Mouse (Mus musculus) embryonic facial prominence, embryonic 13.5 days (tissue): ENCODE measurements at regions not wholly inside any gene's neighbourhood (a gene's known extent, or its start where the extent isn't known, plus 50 kb on each side); places are given as distances from the start of the nearest gene placed in this dataset.

Experiments used
- ATAC-seq: fragments of 200-750 bp; cut with Nextera tagmentation; 2 replicates; pipeline ENCODE4 v1.8.0; 2017; ENCODE audit warnings: low read depth; ENCODE audit not compliant: insufficient number of reproducible peaks, insufficient read depth, low FRiP score, low TSS enrichment
- H3K27ac ChIP-seq: fragments of 300-500 bp; sonication (generic); 2 replicates; pipeline ENCODE4 v1.5.1; 2015; ENCODE audit warnings: moderate library complexity, mild to moderate bottlenecking, inconsistent platforms
- H3K27me3 ChIP-seq: fragments of 300-500 bp; sonication (generic); 2 replicates; pipeline ENCODE4 v1.6.1; 2015; ENCODE audit warnings: mild to moderate bottlenecking, inconsistent platforms
- H3K36me3 ChIP-seq: fragments of 300-500 bp; sonication (generic); 2 replicates; pipeline ENCODE4 v1.6.1; 2015; ENCODE audit warnings: mild to moderate bottlenecking, inconsistent platforms
- H3K4me1 ChIP-seq: fragments of 300-500 bp; sonication (generic); 2 replicates; pipeline ENCODE4 v1.6.1; 2015; ENCODE audit warnings: inconsistent platforms
- H3K4me2 ChIP-seq: fragments of 300-500 bp; sonication (generic); 2 replicates; pipeline ENCODE4 v1.6.1; 2015; ENCODE audit warnings: moderate library complexity, mild to moderate bottlenecking, inconsistent platforms
- H3K4me3 ChIP-seq: fragments of 300-500 bp; sonication (generic); 2 replicates; pipeline ENCODE4 v1.5.1; 2015; ENCODE audit warnings: mild to moderate bottlenecking, inconsistent platforms
- H3K9ac ChIP-seq: fragments of 300-500 bp; sonication (generic); 2 replicates; pipeline ENCODE4 v1.6.1; 2015; ENCODE audit warnings: mild to moderate bottlenecking, inconsistent platforms
- H3K9me3 ChIP-seq: fragments of 300-500 bp; sonication (generic); 2 replicates; pipeline ENCODE4 v1.6.1; 2016; ENCODE audit warnings: inconsistent platforms
- WGBS: fragments of 180-500 bp; shearing (Covaris S2); methylation state at CpG from one replicate; pipeline ENCODE4 v1.1.7; 2015; ENCODE audit warnings: mixed read lengths; 5-methylcytosine and 5-hydroxymethylcytosine counted together

DNA sequence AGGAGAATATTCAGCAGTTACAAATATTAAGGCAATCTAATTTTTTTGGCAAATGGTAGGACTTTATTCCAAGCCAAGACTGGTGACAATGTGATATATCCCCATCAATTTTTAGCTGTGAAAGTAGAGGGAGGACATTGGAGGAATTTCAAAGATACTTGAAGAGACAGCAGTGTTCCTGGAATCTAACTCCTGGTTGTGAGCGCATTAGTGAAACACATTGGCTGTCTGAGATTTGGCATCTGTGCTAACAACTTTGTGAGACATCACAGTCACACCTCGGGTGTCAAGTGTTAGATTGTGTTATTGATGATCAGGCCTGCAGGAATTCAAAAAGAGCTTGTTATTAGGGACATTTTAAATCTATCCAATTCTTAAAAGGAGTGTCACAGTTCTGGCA, 71.3 kb upstream of the Peli1 start:
- H3K27me3 ChIP-seq, result no peaks in the 10 kb centered on the region
- peaks cover 16% of the 10 kb centered on the region for H3K4me1 ChIP-seq
- H3K27ac ChIP-seq, result no peak overlapping the region
- H3K9me3 ChIP-seq, result no peaks in the 10 kb centered on the region
- H3K9ac ChIP-seq, result no peak overlapping the region
- no peaks in the 10 kb centered on the region for H3K36me3 ChIP-seq
- no peak overlapping the region for H3K4me3 ChIP-seq
- ATAC-seq, result no peak
- H3K4me2 ChIP-seq, result no peak overlapping the region
- WGBS, result 80% methylated on average over 2 of the region's 2 CpGs

DNA sequence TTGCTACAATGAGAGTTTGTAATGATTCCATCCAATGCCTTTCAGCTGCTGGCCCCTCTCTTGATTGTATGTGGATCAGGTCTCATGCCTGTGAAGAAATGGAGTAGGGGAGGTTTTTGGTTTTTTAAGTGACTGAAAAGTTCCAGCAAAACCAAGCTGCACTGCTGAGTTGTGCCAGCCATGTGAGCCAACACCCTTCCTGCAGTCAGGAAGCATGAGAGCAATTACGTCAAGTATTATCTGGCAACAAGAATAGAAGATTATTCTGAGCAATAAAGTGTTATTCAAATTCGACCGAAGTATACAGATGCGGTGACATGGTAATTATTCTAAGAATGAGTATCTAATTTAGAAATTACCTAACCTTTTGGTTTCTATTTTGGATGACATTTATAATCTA, 67.0 kb upstream of the Peli1 start:
- Histone ChIP-seq H3K36me3 (no peaks in the 10 kb centered on the region), H3K9me3 (no peaks in the 10 kb centered on the region), H3K4me1 (no peaks in the 10 kb centered on the region), H3K27me3 (no peaks in the 10 kb centered on the region), H3K4me3 (no peak overlapping the region), H3K9ac (no peak overlapping the region), H3K27ac (no peak overlapping the region), H3K4me2 (no peak overlapping the region)
- no peak for ATAC-seq
- 76% methylated on average over 4 of the region's 4 CpGs for WGBS

DNA sequence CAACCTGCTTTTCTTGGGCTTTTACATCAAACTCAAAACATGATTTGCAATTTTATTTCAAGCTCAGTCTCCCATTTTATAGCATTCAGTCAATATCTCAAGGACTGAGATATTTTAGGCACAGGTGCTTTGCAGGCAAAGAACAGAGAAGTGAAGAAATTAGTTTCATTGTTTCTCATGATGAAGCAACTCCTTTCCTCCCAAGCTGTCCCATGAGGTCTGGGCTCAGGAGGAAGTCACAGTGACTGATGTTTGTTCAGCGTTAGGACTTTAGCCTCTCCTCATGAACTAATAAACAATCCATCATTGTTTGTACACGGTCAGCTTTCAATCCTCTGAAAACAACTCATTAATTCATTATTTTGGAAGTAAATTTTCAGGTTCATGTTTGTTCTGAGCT, 66.6 kb upstream of the Peli1 start:
- 51% methylated on average over 2 of the region's 2 CpGs for WGBS
- no peak overlapping the region for H3K4me2 ChIP-seq
- no peaks in the 10 kb centered on the region for H3K36me3 ChIP-seq
- H3K9ac ChIP-seq, result no peak overlapping the region
- no peak overlapping the region for H3K27ac ChIP-seq
- ATAC-seq, result no peak
- no peaks in the 10 kb centered on the region for H3K27me3 ChIP-seq
- no peak overlapping the region for H3K4me3 ChIP-seq
- H3K9me3 ChIP-seq, result no peaks in the 10 kb centered on the region
- H3K4me1 ChIP-seq, result no peaks in the 10 kb centered on the region

DNA sequence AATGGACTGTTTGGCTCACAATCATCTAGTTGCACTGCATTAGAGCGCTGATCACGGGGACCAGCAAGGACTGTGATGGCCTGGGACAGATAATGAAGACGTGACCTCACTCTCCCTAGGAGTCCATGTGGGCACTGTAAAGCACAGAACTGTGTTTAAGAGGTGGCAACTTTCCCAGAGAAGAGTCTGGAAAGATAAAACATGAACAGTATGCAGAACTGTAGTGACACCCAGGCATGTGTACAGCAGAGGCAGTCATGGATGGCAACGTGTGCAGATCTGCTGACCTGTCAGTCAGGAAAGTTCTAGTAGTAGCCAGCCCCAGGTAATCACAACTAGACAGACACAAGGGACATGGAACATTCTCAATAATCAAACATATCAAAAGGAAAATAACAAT, 63.8 kb upstream of the Peli1 start:
- Histone ChIP-seq H3K27me3 (no peaks in the 10 kb centered on the region), H3K4me1 (no peaks in the 10 kb centered on the region), H3K27ac (no peak overlapping the region), H3K36me3 (no peaks in the 10 kb centered on the region), H3K4me2 (no peak overlapping the region), H3K4me3 (no peak overlapping the region), H3K9ac (no peak overlapping the region), H3K9me3 (no peaks in the 10 kb centered on the region; the same call in 1 of the 2 replicates)
- ATAC-seq, result no peak
- WGBS, result 85% methylated on average over 4 of the region's 4 CpGs

DNA sequence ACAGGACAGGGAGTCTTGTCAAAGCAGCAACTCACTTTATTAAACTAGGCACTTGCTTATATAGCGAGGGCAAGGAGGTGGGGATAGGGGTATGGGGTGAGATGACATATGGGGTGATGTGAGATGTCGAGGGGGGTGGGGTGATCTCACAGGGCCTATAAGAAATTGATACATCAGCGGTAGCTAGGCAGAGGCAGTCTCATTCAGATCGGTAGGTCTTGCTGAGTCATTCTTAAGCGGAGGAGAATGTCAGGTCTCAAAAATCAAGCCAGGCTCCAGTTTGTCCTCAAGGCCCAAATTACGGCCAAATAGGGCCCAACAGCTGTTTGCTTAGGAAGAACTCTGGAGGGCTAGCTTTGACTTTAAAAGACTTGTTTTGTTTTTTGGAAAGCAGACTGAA, 60.7 kb upstream of the Peli1 start:
- WGBS, result 93% methylated on average over 6 of the region's 6 CpGs
- H3K9me3 ChIP-seq, result no peaks in the 10 kb centered on the region; the same call in 1 of the 2 replicates
- H3K27me3 ChIP-seq, result no peaks in the 10 kb centered on the region

DNA sequence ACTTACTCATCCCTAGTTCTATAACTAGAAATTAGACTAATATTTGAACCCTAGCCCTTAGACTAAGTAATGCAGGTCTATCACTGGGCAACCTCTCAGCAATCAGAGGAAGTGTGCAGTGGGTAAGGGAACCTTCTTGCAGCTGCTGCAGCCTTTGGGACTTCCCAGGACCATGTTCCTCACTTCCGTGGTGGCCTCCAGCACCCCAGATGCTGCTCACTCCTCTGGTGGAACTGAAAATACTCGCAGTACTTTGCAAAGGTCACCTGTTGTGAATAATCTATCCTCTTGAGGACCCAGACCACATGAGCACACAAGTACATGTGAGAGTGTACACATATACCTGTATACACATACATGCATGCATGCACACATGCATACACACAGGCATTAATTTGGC, 59.3 kb upstream of the Peli1 start:
- no peaks in the 10 kb centered on the region; the same call in 1 of the 2 replicates for H3K9me3 ChIP-seq
- ATAC-seq, result no peak
- no peaks in the 10 kb centered on the region for H3K27me3 ChIP-seq
- peaks cover 25% of the 10 kb centered on the region for H3K4me1 ChIP-seq
- no peaks in the 10 kb centered on the region for H3K36me3 ChIP-seq
- no peak overlapping the region for H3K9ac ChIP-seq
- H3K4me3 ChIP-seq, result no peak overlapping the region
- 78% methylated on average over 2 of the region's 2 CpGs for WGBS
- no peak overlapping the region for H3K4me2 ChIP-seq
- no peak overlapping the region for H3K27ac ChIP-seq

More for the DNA sequence above, 60.7 kb upstream of the Peli1 start:
- Histone ChIP-seq H3K4me3 (no peak overlapping the region), H3K27ac (no peak overlapping the region), H3K36me3 (no peaks in the 10 kb centered on the region), H3K9ac (no peak overlapping the region), H3K4me2 (no peak overlapping the region), H3K4me1 (peaks cover 17% of the 10 kb centered on the region)
- ATAC-seq, result no peak

DNA sequence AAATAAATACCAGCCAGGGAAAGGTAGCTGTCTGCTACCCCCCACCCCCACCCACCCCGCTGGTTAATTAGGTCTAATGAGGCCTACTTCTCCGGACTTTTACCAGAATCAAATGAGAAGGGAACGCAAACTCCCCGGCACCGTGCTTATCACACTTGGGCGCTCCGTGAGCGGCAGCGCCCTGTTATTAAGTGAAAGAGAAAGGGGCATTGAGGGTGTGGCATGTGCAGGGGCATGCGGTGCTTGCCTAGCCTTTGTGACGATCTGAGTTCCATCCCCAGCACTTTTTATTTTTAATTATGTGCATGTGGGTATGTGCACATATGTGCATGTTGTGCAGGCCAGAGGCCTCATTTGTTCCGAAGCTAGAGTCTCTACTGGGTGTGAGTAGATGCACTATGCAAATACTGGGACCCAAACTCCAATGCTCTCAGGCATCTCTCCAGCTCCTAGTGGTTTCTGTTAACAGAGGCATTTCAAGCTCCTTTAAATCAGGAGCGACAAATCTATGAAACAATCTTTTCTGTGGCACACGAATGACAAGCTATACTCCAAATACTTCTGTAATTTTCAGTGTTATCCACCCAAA, 57.8 kb upstream of the Peli1 start:
- Histone ChIP-seq H3K27ac (0 out of 2 replicates have a peak overlapping the region, but pooled peaks have one; percentile 53), H3K4me1 (peaks cover 26% of the 10 kb centered on the region), H3K4me3 (no peak overlapping the region), H3K9me3 (no peaks in the 10 kb centered on the region; the same call in 1 of the 2 replicates), H3K27me3 (no peaks in the 10 kb centered on the region), H3K36me3 (no peaks in the 10 kb centered on the region), H3K4me2 (no peak overlapping the region), H3K9ac (no peak overlapping the region)
- no peak for ATAC-seq
- WGBS, result 72% methylated on average over 14 of the region's 14 CpGs

DNA sequence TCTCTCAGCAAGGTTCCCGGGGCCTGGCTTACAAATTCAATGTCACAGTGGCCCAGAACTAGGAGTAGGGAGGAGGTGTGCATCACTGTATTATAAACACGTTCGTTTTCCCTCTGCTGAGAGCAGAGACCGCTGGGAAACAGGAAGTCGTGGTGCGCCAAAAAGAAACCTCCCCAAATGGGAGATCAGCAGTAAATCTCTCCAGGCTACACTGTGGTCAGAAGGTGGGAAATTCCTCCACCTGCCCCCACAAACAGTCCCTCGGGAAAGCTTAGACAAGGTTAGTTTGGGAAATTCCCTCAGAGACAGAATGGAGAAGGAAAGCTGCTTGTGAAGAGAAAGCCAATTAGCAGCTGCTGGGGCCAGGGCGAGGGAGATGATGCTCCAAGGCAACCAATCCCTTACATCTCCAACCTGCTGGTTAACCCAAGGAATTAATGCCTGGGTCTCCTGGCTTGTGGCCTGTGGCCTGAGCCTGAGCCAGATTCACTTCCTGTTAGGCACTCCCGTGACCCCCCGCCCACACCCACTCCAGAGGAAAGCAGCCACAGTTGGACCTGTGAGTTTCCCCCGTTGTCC, 57.2 kb upstream of the Peli1 start:
- Histone ChIP-seq H3K36me3 (no peaks in the 10 kb centered on the region), H3K27me3 (no peaks in the 10 kb centered on the region), H3K9me3 (no peaks in the 10 kb centered on the region; the same call in 1 of the 2 replicates), H3K9ac (no peak overlapping the region), H3K4me2 (no peak overlapping the region), H3K4me1 (peaks cover 26% of the 10 kb centered on the region), H3K27ac (peak overlapping the region; percentile 53; the same call in 1 of the 2 replicates), H3K4me3 (no peak overlapping the region)
- no peak for ATAC-seq
- 52% methylated on average over 11 of the region's 11 CpGs for WGBS

DNA sequence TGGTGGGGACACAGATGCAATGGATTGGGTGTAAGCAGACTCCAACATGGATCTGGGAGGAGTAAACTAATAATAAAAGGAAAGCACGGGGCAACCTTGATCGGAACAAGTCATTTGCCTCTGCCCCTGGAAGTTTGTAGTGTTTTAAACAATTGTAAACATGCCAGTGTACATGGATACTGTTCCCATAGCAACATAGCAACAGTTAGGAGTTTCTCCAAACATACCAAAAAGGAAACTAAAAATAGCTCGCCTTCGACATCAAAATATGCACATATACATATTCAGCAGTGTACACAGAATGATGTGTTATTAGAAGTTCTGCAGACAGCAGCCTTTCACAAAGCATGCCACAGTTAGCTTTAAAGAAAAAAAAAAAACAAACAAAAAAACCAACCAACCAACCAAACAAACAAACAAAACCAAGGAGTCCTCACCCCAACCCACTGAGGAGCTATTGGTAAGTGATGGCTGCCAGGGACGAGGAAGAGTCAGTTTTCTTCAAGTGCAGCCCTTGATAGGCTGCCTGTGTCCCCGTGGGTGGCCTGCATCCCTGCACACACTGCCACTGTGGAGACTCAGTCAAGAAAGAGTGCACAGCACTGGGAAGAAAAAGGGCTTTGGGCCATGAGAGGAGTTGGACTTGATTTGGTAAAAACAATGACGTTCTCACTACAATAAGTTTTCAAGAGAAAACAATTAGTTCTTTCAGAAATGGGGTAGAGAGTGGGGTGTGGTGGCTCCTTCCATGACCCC, 54.8 kb upstream of the Peli1 start:
- Histone ChIP-seq H3K9me3 (no peaks in the 10 kb centered on the region), H3K27me3 (no peaks in the 10 kb centered on the region), H3K4me2 (no peak overlapping the region), H3K27ac (peak overlapping the region; percentile 44; the same call in 1 of the 2 replicates), H3K36me3 (no peaks in the 10 kb centered on the region), H3K4me3 (no peak overlapping the region), H3K9ac (no peak overlapping the region), H3K4me1 (peaks cover 26% of the 10 kb centered on the region)
- 57% methylated on average over 7 of the region's 7 CpGs for WGBS
- no peak for ATAC-seq

DNA sequence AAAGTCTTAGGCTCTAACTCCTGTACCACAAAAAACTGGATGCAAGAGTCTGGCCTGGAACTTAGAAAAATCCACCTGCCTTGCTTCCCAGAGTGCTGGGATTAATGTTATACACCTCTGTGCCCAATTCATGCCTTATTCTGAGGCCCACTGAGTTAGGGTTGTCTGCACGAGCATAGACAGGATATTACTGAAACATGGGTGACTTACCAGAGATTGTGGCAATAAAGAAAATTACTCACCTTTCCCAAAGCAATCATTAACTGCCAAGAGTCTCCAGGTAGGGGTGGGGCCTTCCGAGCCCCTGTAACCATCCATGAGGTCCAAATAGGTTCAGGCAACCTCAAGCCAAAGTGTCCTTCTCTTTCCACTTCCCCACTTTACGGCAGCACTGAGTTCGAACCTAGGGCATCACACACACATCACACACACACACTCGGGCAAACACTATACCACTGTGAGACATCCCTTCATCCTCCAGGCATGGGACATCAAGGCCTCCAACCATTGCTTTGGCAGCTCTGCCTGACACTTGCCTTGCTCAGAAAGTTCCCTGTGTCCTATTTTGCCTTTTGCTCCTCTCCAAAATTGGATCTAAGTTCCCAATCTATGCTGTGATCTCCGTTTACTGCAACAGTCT, 53.7 kb upstream of the Peli1 start:
- Histone ChIP-seq H3K9me3 (no peaks in the 10 kb centered on the region), H3K27me3 (no peaks in the 10 kb centered on the region), H3K9ac (no peak overlapping the region), H3K4me3 (no peak overlapping the region), H3K4me2 (no peak overlapping the region), H3K4me1 (peaks cover 26% of the 10 kb centered on the region), H3K36me3 (no peaks in the 10 kb centered on the region), H3K27ac (no peak overlapping the region)
- 90% methylated on average over 6 of the region's 6 CpGs for whole genome bisulfite sequencing
- ATAC-seq, result no peak

DNA sequence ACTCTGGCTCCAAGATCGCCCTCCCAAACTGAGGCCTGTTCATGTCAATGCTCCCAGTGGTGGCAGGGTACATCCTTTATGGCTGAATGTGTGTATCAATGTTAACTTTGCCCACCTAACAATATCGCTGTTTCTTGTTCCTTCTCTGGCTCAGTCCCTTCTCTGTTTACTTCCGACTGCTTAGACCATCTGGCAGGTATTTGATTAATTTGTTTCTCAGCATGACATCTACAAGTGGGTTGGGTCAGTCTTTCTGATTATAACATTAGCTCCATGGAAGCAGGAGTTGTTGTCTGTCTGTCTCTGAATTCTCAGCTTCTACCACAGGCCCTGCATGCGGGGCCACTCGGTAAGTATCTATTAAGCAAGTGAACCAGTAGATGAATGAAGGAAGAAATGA, 49.9 kb upstream of the Peli1 start:
- Histone ChIP-seq H3K36me3 (no peaks in the 10 kb centered on the region), H3K9ac (no peak overlapping the region), H3K9me3 (no peaks in the 10 kb centered on the region), H3K27ac (no peak overlapping the region), H3K4me3 (no peak overlapping the region), H3K27me3 (no peaks in the 10 kb centered on the region), H3K4me1 (0 out of 2 replicates have a peak, but pooled peaks cover 6% of the 10 kb centered on the region), H3K4me2 (no peak overlapping the region)
- WGBS, result 83% methylated on average over 5 of the region's 5 CpGs
- ATAC-seq, result no peak
